Mouse (Mus musculus): ENCODE results near the gene Sema3c.

Sema3c gene

DNA sequence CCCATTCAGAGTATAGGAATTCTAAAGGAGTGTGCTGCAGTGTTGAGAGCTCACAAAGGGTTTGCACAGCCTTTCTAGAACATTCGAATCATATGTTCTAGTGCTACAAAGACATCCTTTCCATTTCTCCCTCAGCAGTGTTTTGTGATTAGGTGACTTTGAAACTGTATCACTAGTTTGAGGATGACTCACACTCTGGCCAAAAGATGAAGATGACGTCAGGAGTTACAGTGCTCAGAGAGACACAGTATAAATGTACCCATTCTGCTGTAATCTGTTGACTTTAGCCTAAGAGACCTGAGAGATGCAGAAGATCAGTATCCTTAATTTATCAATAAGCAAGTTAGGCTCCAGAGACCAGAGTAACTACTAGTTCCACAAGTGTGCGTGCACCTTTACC, 65.4 kb downstream of the Sema3c start:
- no peak for ATAC-seq (ENCODE audit: insufficient number of reproducible peaks, low FRiP score, low TSS enrichment)

DNA sequence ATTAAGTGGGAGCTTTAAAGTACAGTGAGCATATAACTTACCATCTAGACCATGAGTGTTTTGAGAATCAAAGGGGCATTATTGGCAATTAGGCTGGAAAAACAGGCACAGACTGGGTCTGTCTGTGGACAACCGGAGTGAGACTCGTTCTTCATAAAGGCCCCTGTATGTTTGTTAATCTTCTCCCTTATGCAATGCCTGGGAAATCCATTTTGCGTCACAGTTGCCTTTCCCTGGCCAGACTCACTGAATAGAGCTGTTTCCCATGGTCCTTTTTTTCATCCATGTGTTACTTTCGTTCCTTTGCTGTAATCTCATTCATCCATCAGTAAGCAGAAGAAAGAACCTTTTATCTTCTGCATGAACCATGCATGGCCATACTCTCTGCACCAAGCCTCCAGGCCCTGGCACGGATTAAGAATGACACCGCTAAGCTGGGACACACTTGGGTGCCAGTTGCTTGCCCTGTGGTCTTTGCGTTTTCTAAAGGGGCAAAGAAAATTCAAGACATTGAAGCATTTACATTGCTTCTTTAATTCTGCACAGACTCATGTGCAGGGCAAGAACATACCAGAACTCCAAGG, 73.7 kb downstream of the Sema3c start:
- ATAC-seq (ENCODE audit: insufficient number of reproducible peaks, low FRiP score, low TSS enrichment) = no peak

DNA sequence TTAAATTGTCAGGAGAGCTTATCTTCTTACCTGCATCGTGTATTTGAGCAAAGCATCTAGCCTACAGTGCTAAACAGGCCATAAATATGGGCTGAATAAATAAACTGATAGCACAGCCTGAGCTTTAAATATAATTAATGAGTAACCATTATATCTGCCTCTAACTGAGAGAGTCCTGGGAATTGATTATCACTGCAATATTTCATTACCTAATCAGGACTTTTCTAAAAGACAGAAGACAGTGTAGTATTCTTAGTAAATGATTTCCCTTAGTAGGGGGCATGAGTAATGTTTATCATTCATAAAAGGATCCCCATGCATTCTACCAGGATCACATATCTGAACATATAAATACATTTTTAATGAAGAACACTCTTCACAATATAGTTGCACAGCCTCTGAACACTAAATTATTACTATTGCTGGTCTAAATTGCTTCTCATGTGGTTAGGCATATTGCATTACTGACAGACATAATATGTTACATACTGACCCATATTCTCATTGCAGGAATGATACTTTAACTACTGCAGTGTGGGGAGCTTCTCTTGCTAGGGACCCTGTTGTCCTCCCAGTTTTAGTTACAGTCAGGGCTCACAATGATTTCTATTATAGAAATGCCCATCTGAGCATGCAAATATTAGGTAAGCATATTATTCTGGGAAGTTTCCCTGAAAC, 74.9 kb downstream of the Sema3c start:
- no peak for ATAC-seq (ENCODE audit: insufficient number of reproducible peaks, low FRiP score, low TSS enrichment)

DNA sequence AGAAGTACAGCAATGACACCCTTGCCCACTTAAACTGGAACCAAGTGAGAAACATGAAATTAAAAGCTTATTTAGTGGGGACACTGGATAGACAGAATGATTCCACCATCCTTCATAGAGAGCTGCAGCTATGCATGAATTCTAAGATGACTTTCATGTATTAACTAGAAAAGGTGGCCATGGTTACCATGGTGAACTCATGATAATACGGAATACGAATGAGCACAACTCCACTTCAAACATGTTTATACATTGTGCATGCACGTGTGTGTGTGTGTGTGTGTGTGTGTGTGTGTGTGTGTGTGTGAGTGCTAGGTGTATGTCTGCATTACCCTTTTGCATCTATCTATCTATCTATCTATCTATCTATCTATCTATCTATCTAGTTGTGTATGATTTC, 87.1 kb downstream of the Sema3c start:
- ATAC-seq (ENCODE audit: insufficient number of reproducible peaks, low FRiP score, low TSS enrichment) = no peak

DNA sequence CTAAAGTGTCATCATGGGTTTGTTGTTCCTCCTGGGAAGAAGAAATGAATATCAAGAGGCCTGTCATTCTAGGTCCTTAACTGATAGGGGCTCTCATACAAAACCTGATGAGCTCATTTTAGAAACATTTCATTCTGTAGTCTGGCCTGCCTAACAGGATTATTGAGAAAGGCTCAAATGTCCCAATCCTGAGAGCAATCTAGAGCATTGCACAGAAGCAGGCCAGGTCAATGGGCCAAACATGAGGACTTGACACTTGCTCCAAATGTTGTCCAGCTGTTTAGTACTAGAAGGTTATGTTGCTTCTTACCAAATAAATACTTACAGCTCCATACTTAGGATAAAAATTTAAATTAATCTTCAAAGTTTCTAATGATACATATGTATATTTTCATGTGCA, 97.3 kb downstream of the Sema3c start:
- ATAC-seq (ENCODE audit: insufficient number of reproducible peaks, low FRiP score, low TSS enrichment) = no peak

DNA sequence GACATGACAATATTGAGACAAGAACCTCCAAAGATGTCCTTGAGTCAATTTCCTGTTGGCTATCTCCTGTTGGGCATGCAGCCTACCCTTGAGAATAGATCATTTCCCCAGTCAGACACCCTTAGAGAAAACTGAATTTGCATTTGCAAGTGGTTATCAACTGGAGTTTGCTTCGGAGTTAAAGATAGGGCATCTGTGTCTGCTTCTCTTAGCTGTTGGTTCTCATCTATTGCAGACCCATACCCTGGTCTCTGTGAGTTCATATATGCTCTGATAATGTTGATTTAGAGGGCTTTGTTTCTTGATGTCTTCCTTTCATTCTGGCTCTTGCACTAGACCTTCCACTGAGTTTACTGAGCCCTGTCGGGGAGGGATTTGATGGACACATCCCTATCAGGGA, 106.8 kb downstream of the Sema3c start:
- ATAC-seq (ENCODE audit: insufficient number of reproducible peaks, low FRiP score, low TSS enrichment) = no peak

DNA sequence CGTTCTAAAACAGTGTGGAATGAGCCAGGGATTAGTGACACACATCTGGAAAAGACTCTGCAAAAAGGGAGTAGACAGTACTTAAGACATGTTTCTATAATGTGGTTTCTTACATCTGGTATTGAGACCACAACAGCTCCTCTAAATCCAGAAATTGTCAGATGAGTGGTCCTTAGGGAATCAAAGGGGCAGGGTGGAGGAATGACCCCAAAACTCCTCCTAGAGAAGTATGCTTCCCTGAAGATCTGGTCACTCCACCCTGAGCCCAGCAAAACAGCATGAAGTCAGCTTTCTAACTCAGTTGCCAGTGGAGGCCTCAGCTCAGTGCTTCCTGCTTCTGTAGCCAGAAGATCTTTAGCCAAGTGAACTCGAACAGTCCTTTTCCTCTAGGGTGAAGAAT, 115.0 kb downstream of the Sema3c start:
- no peak for ATAC-seq (ENCODE audit: insufficient number of reproducible peaks, low FRiP score, low TSS enrichment)

DNA sequence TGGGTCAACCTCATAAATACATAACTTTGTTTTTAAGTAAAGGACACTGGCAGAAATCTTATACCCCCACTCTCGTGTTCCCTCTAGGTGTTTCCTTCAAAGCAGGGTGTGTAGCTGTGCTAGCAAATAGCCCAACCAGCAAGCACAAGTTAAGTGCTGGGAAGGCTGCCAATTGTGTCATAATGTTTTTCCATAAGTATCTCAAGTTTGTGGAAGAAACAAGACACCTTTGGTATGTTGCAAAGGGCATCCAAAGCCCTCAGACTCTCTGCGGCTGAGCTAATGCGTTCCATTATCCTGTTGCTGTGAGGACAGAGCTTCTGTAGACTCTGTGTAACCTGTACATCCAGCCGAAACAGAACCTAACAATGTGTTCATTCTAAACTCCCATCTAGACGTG, 115.5 kb downstream of the Sema3c start:
- no peak for ATAC-seq (ENCODE audit: insufficient number of reproducible peaks, low FRiP score, low TSS enrichment)

DNA sequence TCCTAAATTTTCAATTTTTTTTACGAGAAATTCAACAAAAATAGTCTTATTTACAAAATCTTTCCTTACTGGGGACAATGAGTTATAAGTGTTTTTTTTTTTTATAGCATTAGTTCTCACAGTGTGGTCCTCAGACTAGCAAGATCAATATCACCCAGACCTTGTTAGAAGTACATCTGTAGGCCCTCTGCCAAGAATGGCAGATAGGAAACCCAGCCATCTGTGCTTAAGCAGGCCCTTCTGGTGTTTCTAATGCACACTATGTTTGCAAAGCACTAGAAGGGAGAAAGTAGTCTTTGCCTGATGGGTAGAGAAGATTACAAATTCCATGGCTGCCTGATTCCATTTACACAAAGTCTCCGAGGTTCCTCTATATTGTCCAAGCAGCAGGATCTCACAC, 121.3 kb downstream of the Sema3c start:
- ATAC-seq (ENCODE audit: insufficient number of reproducible peaks, low FRiP score, low TSS enrichment) = no peak

DNA sequence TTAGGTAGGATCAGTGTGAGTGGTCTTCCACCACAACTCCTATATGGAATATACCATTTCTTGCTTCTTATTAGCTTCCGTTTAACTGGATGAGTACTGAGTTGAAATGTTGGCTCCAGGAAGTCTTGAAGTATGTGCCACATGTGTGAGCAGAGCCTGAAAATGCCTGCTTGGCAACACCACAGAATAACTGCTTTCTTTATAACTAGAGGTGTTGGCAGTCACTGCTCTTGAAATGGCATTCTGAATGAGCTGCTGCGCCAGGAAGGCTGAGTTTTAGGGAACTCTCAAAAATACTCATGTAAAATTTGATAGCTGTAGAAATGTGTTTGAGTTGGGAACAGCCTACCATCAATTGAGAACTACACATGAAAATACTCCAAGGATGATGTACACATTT, 124.8 kb downstream of the Sema3c start:
- no peak for ATAC-seq (ENCODE audit: insufficient number of reproducible peaks, low FRiP score, low TSS enrichment)

DNA sequence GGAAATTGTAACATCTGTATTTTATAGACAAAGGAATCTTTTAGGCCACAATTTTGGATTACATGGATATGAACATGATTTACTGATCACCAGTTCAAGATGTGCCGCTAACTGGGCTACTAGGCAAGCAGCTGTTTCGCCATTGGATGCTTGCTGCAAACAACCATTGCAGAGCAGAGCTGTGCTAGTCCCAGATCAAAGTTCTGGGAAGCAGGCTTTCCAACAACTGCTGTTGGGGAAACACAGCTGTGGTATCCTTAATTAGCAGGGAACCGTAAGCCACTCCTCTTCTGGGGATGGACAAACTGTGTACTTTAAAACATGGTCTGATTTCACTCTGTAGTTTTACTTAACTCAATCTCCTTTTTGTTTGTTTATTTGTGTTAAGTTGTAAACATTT, 130.1 kb downstream of the Sema3c start:
- no peak for ATAC-seq (ENCODE audit: insufficient number of reproducible peaks, low FRiP score, low TSS enrichment)

DNA sequence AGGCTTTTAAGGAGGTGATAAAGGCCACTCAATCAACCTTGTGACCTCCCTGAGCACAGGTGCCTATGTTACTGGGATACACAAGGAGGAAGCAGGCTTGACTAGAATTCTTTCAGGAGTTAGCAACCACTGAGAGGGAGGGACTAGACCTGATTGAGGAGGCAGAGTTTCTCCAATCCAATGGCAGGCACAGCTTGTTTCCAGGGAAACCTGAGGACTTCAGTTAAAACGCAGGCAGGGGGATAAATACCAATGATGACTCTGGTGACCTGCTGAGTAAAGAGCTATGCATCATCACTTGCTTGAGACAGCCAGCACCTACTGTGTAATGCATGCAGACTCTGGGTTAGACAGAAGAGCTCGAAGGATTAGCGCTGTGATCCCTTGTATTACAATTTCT, 133.0 kb downstream of the Sema3c start:
- no peak for ATAC-seq (ENCODE audit: insufficient number of reproducible peaks, low FRiP score, low TSS enrichment)

DNA sequence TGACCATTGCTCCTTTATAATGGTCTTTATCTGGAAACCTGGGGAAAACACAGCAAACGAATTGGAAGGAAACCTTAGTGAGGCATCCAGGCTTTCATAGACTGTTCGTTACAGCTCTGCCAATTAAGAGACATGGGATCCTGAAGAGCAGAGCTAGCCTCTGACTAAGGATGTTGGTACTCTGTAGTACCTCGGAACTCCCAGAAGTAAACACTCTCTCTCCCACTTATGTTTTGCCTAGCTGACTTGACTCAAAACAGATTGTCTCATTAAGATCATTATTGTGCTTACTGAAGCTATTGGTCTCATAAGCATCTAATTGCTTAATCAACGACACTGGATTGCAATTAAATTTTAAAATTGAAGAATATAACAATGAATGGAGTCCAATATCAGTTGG, 138.3 kb downstream of the Sema3c start:
- ATAC-seq (ENCODE audit: insufficient number of reproducible peaks, low FRiP score, low TSS enrichment) = no peak

DNA sequence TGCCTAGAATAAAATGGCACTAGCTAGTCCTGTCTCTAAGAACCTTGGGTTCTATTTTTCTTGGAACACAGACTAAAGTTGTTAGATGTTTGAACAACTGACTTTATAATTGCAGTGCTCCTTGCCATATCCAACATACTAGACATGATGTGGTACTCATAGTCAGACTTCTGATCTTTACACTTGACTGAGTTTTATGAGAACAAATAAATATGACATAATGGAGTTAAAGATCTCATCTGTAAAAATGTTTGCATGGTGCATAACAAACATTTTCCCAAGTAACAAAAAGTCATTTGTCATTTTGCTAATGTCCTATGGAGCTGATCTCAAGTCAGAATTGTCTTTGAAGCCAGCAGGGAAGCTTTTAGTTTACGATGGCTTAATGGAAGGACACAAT, 141.1 kb downstream of the Sema3c start:
- no peak for ATAC-seq (ENCODE audit: insufficient number of reproducible peaks, low FRiP score, low TSS enrichment)

DNA sequence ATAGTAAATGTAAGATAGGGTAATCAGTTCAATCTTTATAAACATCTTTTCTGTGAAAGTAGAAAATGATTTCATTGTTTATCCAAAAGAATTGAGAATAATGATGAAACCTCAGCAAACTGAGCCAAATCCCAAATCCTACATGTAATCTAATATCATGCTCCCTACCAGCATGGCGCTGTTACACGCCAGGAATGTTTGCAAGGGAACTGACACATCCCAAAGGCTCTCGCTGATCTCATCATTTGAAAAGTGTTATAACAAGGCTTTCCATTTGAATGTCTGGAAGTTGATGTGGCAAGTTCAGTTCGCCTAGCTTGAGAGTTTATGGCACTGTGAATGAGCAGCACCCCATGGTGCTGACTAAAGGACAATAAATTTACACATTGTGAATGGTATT, 145.9 kb downstream of the Sema3c start:
- ATAC-seq (ENCODE audit: insufficient number of reproducible peaks, low FRiP score, low TSS enrichment) = no peak

DNA sequence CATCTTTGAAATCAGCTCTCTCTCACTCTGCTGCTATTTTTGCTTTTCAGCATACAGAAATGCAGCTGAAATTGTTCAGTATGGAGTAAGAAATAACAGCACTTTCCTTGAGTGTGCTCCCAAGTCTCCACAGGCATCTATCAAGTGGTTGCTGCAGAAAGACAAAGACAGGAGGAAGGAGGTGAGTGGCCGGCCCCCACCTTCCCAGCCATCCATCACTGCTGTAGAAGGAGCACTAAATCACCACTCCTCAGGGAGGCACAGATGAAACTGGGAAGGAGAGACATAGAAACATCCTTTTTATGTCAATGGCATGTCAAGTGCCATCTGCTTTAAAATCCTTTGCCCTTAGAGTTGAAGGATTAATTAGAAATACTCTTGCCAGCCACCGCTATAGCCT, 149.9 kb downstream of the Sema3c start:
- no peak for ATAC-seq (ENCODE audit: insufficient number of reproducible peaks, low FRiP score, low TSS enrichment)

DNA sequence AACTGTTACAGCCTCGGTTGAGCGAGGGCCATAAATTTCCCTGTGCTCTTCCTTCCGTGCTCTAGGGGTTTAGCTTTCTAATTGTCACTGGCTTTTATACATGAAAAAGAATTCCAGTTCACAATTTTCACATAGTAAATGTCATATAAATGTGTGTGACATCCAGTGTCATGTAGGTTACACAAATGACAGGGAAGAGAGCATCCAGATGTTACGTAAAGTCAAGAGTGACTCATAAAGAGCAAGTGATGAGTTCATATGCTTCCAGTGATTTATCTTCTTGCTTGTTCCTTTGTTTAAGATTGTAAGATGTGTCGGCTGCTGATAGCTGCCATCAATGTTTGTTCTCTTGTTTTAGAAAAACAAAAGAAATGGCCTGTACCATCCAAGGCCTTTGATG, 154.0 kb downstream of the Sema3c start:
- ATAC-seq (ENCODE audit: insufficient number of reproducible peaks, low FRiP score, low TSS enrichment) = no peak

DNA sequence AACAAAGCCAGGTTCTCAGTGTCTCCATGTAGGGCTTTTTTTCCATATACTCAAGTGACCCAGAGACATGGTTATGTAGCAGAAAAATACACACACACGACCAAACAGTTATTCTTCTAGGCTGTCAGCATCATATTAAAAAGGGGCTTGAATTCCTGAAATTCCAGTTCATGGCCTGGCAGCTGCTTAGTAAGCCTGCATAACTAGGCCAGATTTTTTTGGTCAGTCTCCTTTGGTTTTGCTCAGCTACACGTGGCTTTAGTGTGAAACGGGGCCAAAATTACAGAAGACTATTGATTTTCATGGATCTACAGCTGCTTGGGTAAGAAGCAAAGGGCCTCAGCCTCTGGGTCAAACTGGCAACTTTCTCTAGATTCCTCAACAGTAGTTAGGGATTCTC, 165.7 kb downstream of the Sema3c start:
- no peak for ATAC-seq (ENCODE audit: insufficient number of reproducible peaks, low FRiP score, low TSS enrichment)

DNA sequence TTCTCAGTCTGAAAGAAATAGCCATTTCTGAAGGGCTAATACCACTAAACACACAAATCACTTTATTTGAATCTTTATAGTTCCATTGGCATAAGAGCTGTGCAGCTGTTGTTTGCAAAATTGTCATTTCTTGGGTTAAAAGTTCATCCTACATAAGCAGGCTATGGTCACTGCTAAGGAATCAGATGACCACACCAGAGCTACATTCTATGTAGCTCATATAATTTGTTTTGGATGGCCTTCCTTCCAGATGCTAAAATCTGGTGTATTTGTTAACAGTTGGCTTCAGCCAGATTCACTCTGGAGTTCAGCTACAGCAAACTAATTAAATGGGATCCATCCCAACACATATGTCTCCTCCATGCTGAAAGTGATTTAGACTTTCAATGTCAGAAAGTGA, 172.4 kb downstream of the Sema3c start:
- ATAC-seq (ENCODE audit: insufficient number of reproducible peaks, low FRiP score, low TSS enrichment) = no peak

DNA sequence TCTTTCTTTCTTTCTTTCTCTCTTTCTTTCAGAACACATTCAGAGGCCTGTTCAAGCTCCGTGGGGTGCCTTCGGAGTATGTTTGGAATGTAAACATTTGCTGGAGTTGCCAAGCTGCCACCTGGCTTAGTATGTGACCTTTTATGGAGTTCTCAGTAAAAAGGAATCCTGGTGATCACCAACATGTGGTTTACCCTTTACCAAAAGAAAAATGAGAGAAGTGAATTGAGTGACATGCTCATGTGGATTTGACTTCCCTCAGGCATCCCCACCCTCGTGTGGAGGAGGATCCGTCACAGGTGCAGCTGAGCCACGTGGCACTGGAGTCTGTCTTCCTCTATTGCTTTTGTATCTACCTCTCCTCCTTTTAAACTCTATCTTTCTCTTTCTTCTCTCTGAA, 173.1 kb downstream of the Sema3c start:
- ATAC-seq (ENCODE audit: insufficient number of reproducible peaks, low FRiP score, low TSS enrichment) = no peak

DNA sequence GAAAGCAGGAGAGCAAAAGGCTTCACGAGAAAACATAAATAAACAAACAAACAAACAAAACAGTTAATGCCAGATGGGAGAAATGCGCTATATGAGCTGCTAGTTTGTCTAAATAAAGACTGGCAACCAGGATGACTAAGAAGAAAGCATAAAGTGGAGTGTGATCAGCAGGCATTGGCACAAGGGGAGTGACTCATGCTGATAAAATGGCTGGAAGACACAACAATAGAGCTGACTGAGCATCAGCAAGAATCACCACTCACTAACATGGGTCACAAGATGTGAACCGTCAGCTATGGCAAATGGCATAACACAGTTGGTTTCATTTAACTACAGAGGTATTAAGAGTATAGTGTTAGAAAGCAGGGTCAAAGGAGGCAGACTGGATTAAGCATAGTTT, 174.2 kb downstream of the Sema3c start:
- no peak for ATAC-seq (ENCODE audit: insufficient number of reproducible peaks, low FRiP score, low TSS enrichment)

DNA sequence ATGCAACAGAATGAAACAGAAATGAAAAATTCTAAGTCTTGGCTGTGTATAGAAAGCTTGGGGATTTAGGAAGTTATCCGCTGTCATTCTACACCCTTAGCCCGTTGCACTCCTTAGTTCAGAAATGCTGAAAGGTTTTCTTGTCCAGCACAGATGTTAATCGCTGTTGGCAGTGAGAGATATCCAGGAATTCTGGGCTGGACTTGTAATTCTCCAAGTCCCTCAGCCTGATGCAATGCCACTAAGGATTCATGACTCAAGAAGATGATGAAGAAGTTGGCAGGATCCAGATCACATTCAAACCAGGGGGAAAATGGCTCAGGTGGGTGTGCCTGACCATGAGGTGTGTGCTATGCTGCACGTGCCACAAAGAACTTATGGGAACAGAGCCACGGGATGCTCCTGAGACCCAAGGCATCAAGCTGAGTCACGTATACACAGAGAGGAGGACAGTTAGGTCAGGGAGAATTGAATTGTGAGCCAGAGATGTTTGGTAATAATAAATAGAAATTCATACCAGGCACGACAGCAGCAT, 179.5 kb downstream of the Sema3c start:
- no peak for ATAC-seq (ENCODE audit: insufficient number of reproducible peaks, low FRiP score, low TSS enrichment)
